Mouse (Mus musculus) CH12.LX (cell line): ENCODE measurements around the gene Acsbg1.

Experiments used
- CTCF ChIP-seq, 2 experiments: IDR thresholded peaks in 1 of 2; conservative IDR thresholded peaks in 1 of 2; 2 replicates each; pipeline ENCODE4 v1.5.1; 2011 to 2012; ENCODE audit warnings: low read depth in 2 of 2, low read length in 2 of 2, improper control_type of control experiment in 1 of 2, inconsistent platforms in 1 of 2, mild to moderate bottlenecking in 1 of 2, moderate library complexity in 1 of 2
- E2F4 ChIP-seq: IDR thresholded peaks from 2 replicates; pipeline ENCODE4 v1.6.1; 2011; ENCODE audit warnings: low read depth, low read length, improper control_type of control experiment; ENCODE audit not compliant: insufficient replicate concordance
- EP300 ChIP-seq: IDR thresholded peaks from 2 replicates; pipeline ENCODE4 v1.6.1; 2011; ENCODE audit warnings: low read length, improper control_type of control experiment
- MEF2A ChIP-seq: IDR thresholded peaks from 2 replicates; pipeline ENCODE4 v1.6.1; 2014; ENCODE audit warnings: low read depth, mild to moderate bottlenecking, inconsistent platforms, low read length, improper control_type of control experiment, borderline replicate concordance
- POLR2A ChIP-seq: IDR thresholded peaks from 2 replicates; pipeline ENCODE4 v1.6.1; 2011; ENCODE audit warnings: low read depth, mild to moderate bottlenecking, improper control_type of control experiment, low read length
- POLR2AphosphoS2 ChIP-seq: IDR thresholded peaks from 2 replicates; pipeline ENCODE4 v1.6.1; 2011; ENCODE audit warnings: low read depth, low read length, improper control_type of control experiment
- TCF12 ChIP-seq: IDR thresholded peaks from 2 replicates; pipeline ENCODE4 v1.6.1; 2014; ENCODE audit warnings: low read depth, mild to moderate bottlenecking, inconsistent platforms, low read length, improper control_type of control experiment
- USF2 ChIP-seq: conservative IDR thresholded peaks from 2 replicates; pipeline ENCODE4 v1.6.1; 2011; ENCODE audit warnings: low read depth, low read length, improper control_type of control experiment
- ZC3H11A ChIP-seq: IDR thresholded peaks from 2 replicates; pipeline ENCODE4 v1.6.1; 2012; ENCODE audit warnings: low read depth, mild to moderate bottlenecking, inconsistent platforms, low read length, improper control_type of control experiment

- TF ChIP-seq ZC3H11A (no peak), CTCF (conservative IDR thresholded peaks at IDR 0.05 in 1 of 2, IDR thresholded peaks at IDR 0.05 in 1 of 2; ENCODE audit: low read depth in 2 of 2, low read length in 2 of 2) (peak in 1 of 2 experiments; percentile 47; a peak in 3 of 4 replicates), POLR2AphosphoS2 (no peak), POLR2A (no peak), MEF2A (no peak), E2F4 (no peak), USF2 (no peak), TCF12 (no peak), EP300 (no peak)
Observed at GRCm38 (mm10) chr9:54630905-54631304, 30.8 kb downstream of the Acsbg1 start.
